Mouse (Mus musculus) embryonic facial prominence, embryonic 11.5 days (tissue): ENCODE results near the gene Fcho2. TPM values are rescaled to one million over a fixed set of nuclear protein-coding genes. Genes with fewer than 3 reads are reported as not detected.

Source experiments
- ATAC-seq: fragments of 200-750 bp; cut with Nextera tagmentation; replicated peaks from 2 replicates; pipeline ENCODE4 v1.8.0; 2017; ENCODE audit warnings: low read depth; ENCODE audit not compliant: insufficient number of reproducible peaks, low FRiP score, low TSS enrichment
- DNase-seq: peaks from one replicate; pipeline ENCODE4 v3.0.0-alpha.2; 2015; ENCODE audit warnings: low spot score
- H3K27ac ChIP-seq: fragments of 300-500 bp; sonication (generic); replicated peaks from 2 replicates; pipeline ENCODE4 v1.5.1; 2014; ENCODE audit warnings: mild to moderate bottlenecking, low read depth, low read length, control low read depth
- H3K27me3 ChIP-seq: fragments of 300-500 bp; sonication (generic); 2 replicates; pipeline ENCODE4 v1.6.1; 2014; ENCODE audit warnings: mild to moderate bottlenecking, low read length, moderate library complexity, mixed read lengths; ENCODE audit not compliant: control insufficient read depth, insufficient read depth
- H3K36me3 ChIP-seq: fragments of 300-500 bp; sonication (generic); replicated peaks from 2 replicates; pipeline ENCODE4 v1.6.1; 2014; ENCODE audit warnings: low read depth, mild to moderate bottlenecking, low read length, moderate library complexity, mixed read lengths; ENCODE audit not compliant: control insufficient read depth, insufficient read depth
- H3K4me1 ChIP-seq: fragments of 300-500 bp; sonication (generic); 2 replicates; pipeline ENCODE4 v1.6.1; 2014; ENCODE audit warnings: low read length, mixed read lengths; ENCODE audit not compliant: control insufficient read depth, insufficient read depth
- H3K4me2 ChIP-seq: fragments of 300-500 bp; sonication (generic); 2 replicates; pipeline ENCODE4 v1.6.1; 2014; ENCODE audit warnings: low read depth, mild to moderate bottlenecking, control low read depth, low read length, moderate library complexity
- H3K4me3 ChIP-seq: fragments of 300-500 bp; sonication (generic); 2 replicates; pipeline ENCODE4 v1.5.1; 2014; ENCODE audit warnings: low read depth, low read length, control low read depth
- H3K9ac ChIP-seq: fragments of 300-500 bp; sonication (generic); replicated peaks from 2 replicates; pipeline ENCODE4 v1.6.1; 2014; ENCODE audit warnings: mild to moderate bottlenecking, control low read depth, low read length
- H3K9me3 ChIP-seq: fragments of 300-500 bp; sonication (generic); replicated peaks from 2 replicates; pipeline ENCODE4 v1.6.1; 2016; ENCODE audit warnings: mild to moderate bottlenecking, low read length, inconsistent platforms, mixed read lengths; ENCODE audit not compliant: control insufficient read depth
- WGBS: fragments of 180-500 bp; shearing (Covaris S2); extraction: QIAGEN DNeasy Blood & Tissue Kit; methylation state at CpG from one replicate; pipeline ENCODE4 v1.1.7; 2014; 5-methylcytosine and 5-hydroxymethylcytosine counted together
- polyA plus RNA-seq: library from polyadenylated mRNA; unstranded; fragments of >200 nt; fragmentation: Nextera tagmentation; extraction: Ambion mirVana; gene quantifications from 2 replicates; pipeline ENCODE4 v1.2.1, GENCODE M21; 2014

The Fcho2 gene
- polyA plus RNA-seq, 1 experiment from 2014 or later = 28.1 TPM

GRCm38 (mm10) chr13:98802957-98803356 is 12.3 kb downstream of the Fcho2 start:
- no peak overlapping the region for H3K27ac ChIP-seq
- H3K4me1 ChIP-seq = no peaks in the 10 kb centered on the region
- no peak overlapping the region for H3K4me2 ChIP-seq
- no peak overlapping the region for H3K9ac ChIP-seq
- 0 out of 2 replicates have a peak, but pooled peaks cover 3% of the 10 kb centered on the region for H3K9me3 ChIP-seq
- 93% methylated on average over 3 of the region's 3 CpGs for WGBS
- no peak overlapping the region for H3K4me3 ChIP-seq
- ATAC-seq = no peak
- peaks cover 2% of the 10 kb centered on the region; the same call in 1 of the 2 replicates for H3K36me3 ChIP-seq
- no peak for DNase-seq
- no peaks in the 10 kb centered on the region for H3K27me3 ChIP-seq

GRCm38 (mm10) chr13:98795511-98795910 is 19.7 kb downstream of the Fcho2 start:
- Histone ChIP-seq H3K9me3 (0 out of 2 replicates have a peak, but pooled peaks cover 3% of the 10 kb centered on the region), H3K4me1 (no peaks in the 10 kb centered on the region), H3K9ac (no peak overlapping the region), H3K4me2 (no peak overlapping the region), H3K36me3 (peaks cover 2% of the 10 kb centered on the region; the same call in 1 of the 2 replicates), H3K4me3 (no peak overlapping the region), H3K27ac (no peak overlapping the region), H3K27me3 (no peaks in the 10 kb centered on the region)
- WGBS = 95% methylated on average over 3 of the region's 3 CpGs
- DNase-seq = no peak
- ATAC-seq = no peak

- Histone ChIP-seq H3K9me3 (no peaks in the 10 kb centered on the region), H3K4me1 (no peaks in the 10 kb centered on the region), H3K4me3 (no peak overlapping the region), H3K27me3 (no peaks in the 10 kb centered on the region), H3K36me3 (no peaks in the 10 kb centered on the region), H3K27ac (no peak overlapping the region), H3K4me2 (no peak overlapping the region), H3K9ac (no peak overlapping the region)
- 93% methylated on average over 1 of the region's 1 CpGs for WGBS
- ATAC-seq (no peak), DNase-seq (no peak)
Measured at GRCm38 (mm10) chr13:98792864-98793263, 22.4 kb downstream of the Fcho2 start.

- H3K9ac ChIP-seq = no peak overlapping the region
- H3K4me3 ChIP-seq = no peak overlapping the region
- no peaks in the 10 kb centered on the region for H3K9me3 ChIP-seq
- no peaks in the 10 kb centered on the region for H3K27me3 ChIP-seq
- WGBS = 95% methylated on average over 1 of the region's 1 CpGs
- H3K36me3 ChIP-seq = no peaks in the 10 kb centered on the region
- H3K4me1 ChIP-seq = no peaks in the 10 kb centered on the region
- H3K27ac ChIP-seq = no peak overlapping the region
- DNase-seq (no peak), ATAC-seq (no peak)
- H3K4me2 ChIP-seq = no peak overlapping the region
Measured at GRCm38 (mm10) chr13:98791693-98792092, 23.6 kb downstream of the Fcho2 start.

GRCm38 (mm10) chr13:98786970-98787685 is 28.1 kb downstream of the Fcho2 start:
- no peaks in the 10 kb centered on the region for H3K36me3 ChIP-seq
- WGBS = 91% methylated on average over 5 of the region's 5 CpGs

GRCm38 (mm10) chr13:98777959-98778358 is 37.3 kb downstream of the Fcho2 start:
- Histone ChIP-seq H3K9me3 (no peaks in the 10 kb centered on the region), H3K36me3 (peaks cover 2% of the 10 kb centered on the region; the same call in 1 of the 2 replicates), H3K9ac (no peak overlapping the region), H3K4me2 (no peak overlapping the region), H3K4me1 (no peaks in the 10 kb centered on the region), H3K27ac (no peak overlapping the region), H3K27me3 (no peaks in the 10 kb centered on the region), H3K4me3 (no peak overlapping the region)
- WGBS = 92% methylated on average over 3 of the region's 3 CpGs
- ATAC-seq (no peak), DNase-seq (no peak)

More at GRCm38 (mm10) chr13:98786970-98787685, 28.1 kb downstream of the Fcho2 start:
- ATAC-seq = no peak
- Histone ChIP-seq H3K4me3 (no peak overlapping the region), H3K9ac (no peak overlapping the region), H3K4me1 (no peaks in the 10 kb centered on the region), H3K27me3 (no peaks in the 10 kb centered on the region), H3K4me2 (no peak overlapping the region), H3K27ac (no peak overlapping the region), H3K9me3 (no peaks in the 10 kb centered on the region)
- DNase-seq = no peak

- Histone ChIP-seq H3K4me2 (no peak overlapping the region), H3K4me1 (no peaks in the 10 kb centered on the region), H3K27me3 (no peaks in the 10 kb centered on the region), H3K4me3 (no peak overlapping the region), H3K9ac (no peak overlapping the region), H3K9me3 (no peaks in the 10 kb centered on the region), H3K36me3 (no peaks in the 10 kb centered on the region), H3K27ac (no peak overlapping the region)
- ATAC-seq (no peak), DNase-seq (no peak)
- 92% methylated on average over 2 of the region's 2 CpGs for WGBS
Measured at GRCm38 (mm10) chr13:98771484-98771883, 43.8 kb downstream of the Fcho2 start.

GRCm38 (mm10) chr13:98768329-98768728 is 46.9 kb downstream of the Fcho2 start:
- H3K4me3 ChIP-seq = no peak overlapping the region
- H3K27ac ChIP-seq = no peak overlapping the region
- no peak for ATAC-seq
- DNase-seq = peak; percentile 31
- H3K4me2 ChIP-seq = no peak overlapping the region
- H3K9ac ChIP-seq = no peak overlapping the region
- no peaks in the 10 kb centered on the region for H3K4me1 ChIP-seq
- WGBS = 72% methylated on average over 4 of the region's 4 CpGs
- H3K27me3 ChIP-seq = no peaks in the 10 kb centered on the region
- H3K9me3 ChIP-seq = no peaks in the 10 kb centered on the region
- H3K36me3 ChIP-seq = no peaks in the 10 kb centered on the region
